Mouse (Mus musculus) MEL (cell line): ENCODE measurements around the gene Sgcd. TPM values are rescaled to one million over a fixed set of nuclear protein-coding genes. Genes with fewer than 3 reads are reported as not detected.

Experiments used
- DNase-seq: peaks from one replicate; pipeline ENCODE4 v3.0.0; 2011; ENCODE audit warnings: low read depth, low spot score
- H3K27ac ChIP-seq: 2 replicates; pipeline ENCODE4 v1.5.1; 2012; ENCODE audit warnings: low read depth, mild to moderate bottlenecking, control low read depth, low read length, moderate library complexity; ENCODE audit not compliant: control insufficient read depth
- H3K27me3 ChIP-seq, 2 experiments: fragments of 150-350 bp in 1 of 2; sonication (generic) in 1 of 2; 2 replicates each; pipeline ENCODE4 v1.6.1; 2012; ENCODE audit warnings: low read length in 2 of 2, mild to moderate bottlenecking in 2 of 2, improper control_type of control experiment in 1 of 2, moderate library complexity in 1 of 2; ENCODE audit not compliant: insufficient read depth in 2 of 2, control insufficient read depth in 1 of 2
- H3K36me3 ChIP-seq, 2 experiments: 2 replicates each; pipeline ENCODE4 v1.6.1; 2012 to 2014; ENCODE audit warnings: low read length in 2 of 2, improper control_type of control experiment in 1 of 2, inconsistent platforms in 1 of 2, mild to moderate bottlenecking in 1 of 2; ENCODE audit not compliant: insufficient read depth in 2 of 2, control insufficient read depth in 1 of 2
- H3K4me1 ChIP-seq, 2 experiments: fragments of 150-350 bp in 1 of 2; sonication (generic) in 1 of 2; 2 replicates each; pipeline ENCODE4 v1.6.1; 2012; ENCODE audit warnings: low read length in 2 of 2, improper control_type of control experiment in 1 of 2, mild to moderate bottlenecking in 1 of 2; ENCODE audit not compliant: insufficient read depth in 2 of 2, control insufficient read depth in 1 of 2
- H3K4me3 ChIP-seq, 2 experiments: fragments of 150-350 bp in 1 of 2; sonication (generic) in 1 of 2; 2 replicates each; pipeline ENCODE4 v1.5.1; 2012; ENCODE audit warnings: low read depth in 2 of 2, low read length in 2 of 2, mild to moderate bottlenecking in 2 of 2, moderate library complexity in 2 of 2, control low read depth in 1 of 2, improper control_type of control experiment in 1 of 2; ENCODE audit not compliant: control insufficient read depth in 1 of 2, insufficient read depth in 1 of 2
- H3K79me2 ChIP-seq: 2 replicates; pipeline ENCODE4 v1.6.1; 2012; ENCODE audit warnings: mild to moderate bottlenecking, low read length, moderate library complexity; ENCODE audit not compliant: control insufficient read depth, poor library complexity, insufficient read depth
- H3K9ac ChIP-seq: 2 replicates; pipeline ENCODE4 v1.6.1; 2012; ENCODE audit warnings: low read depth, mild to moderate bottlenecking, control low read depth, low read length, moderate library complexity; ENCODE audit not compliant: control insufficient read depth, poor library complexity, severe bottlenecking
- H3K9me3 ChIP-seq: fragments of 150-350 bp; sonication (generic); replicated peaks from 2 replicates; pipeline ENCODE4 v1.6.1; 2012; ENCODE audit warnings: mild to moderate bottlenecking, low read length, improper control_type of control experiment, moderate library complexity; ENCODE audit not compliant: insufficient read depth
- CHD1 ChIP-seq: IDR thresholded peaks from 2 replicates; pipeline ENCODE4 v1.6.1; 2012; ENCODE audit warnings: low read depth, mild to moderate bottlenecking, inconsistent platforms, low read length, improper control_type of control experiment
- E2F4 ChIP-seq: IDR thresholded peaks from 2 replicates; pipeline ENCODE4 v1.6.1; 2011; ENCODE audit warnings: low read depth, low read length, improper control_type of control experiment, borderline replicate concordance
- EP300 ChIP-seq, 2 experiments: IDR thresholded peaks; 2 replicates each; pipeline ENCODE4 v1.6.1; 2011; ENCODE audit warnings: improper control_type of control experiment in 2 of 2, low read length in 2 of 2, low read depth in 1 of 2, mild to moderate bottlenecking in 1 of 2
- GABPA ChIP-seq: IDR thresholded peaks from 2 replicates; pipeline ENCODE4 v1.6.1; 2012; ENCODE audit warnings: low read depth, mild to moderate bottlenecking, inconsistent platforms, low read length, improper control_type of control experiment, moderate library complexity
- GATA1 ChIP-seq: IDR thresholded peaks from 2 replicates; pipeline ENCODE4 v1.6.1; 2011; ENCODE audit warnings: low read depth, low read length, improper control_type of control experiment
- JUND ChIP-seq: IDR thresholded peaks from 2 replicates; pipeline ENCODE4 v1.6.1; 2011; ENCODE audit warnings: low read depth, mild to moderate bottlenecking, improper control_type of control experiment, low read length
- MAFK ChIP-seq: IDR thresholded peaks from 2 replicates; pipeline ENCODE4 v1.6.1; 2011; ENCODE audit warnings: low read depth, mild to moderate bottlenecking, low read length, improper control_type of control experiment, borderline replicate concordance
- NELFE ChIP-seq: IDR thresholded peaks from 2 replicates; pipeline ENCODE4 v1.6.1; 2011; ENCODE audit warnings: low read depth, low read length, improper control_type of control experiment
- POLR2AphosphoS2 ChIP-seq: IDR thresholded peaks from 2 replicates; pipeline ENCODE4 v1.6.1; 2011; ENCODE audit warnings: low read length, improper control_type of control experiment
- RAD21 ChIP-seq: IDR thresholded peaks from 2 replicates; pipeline ENCODE4 v1.6.1; 2011; ENCODE audit warnings: mild to moderate bottlenecking, low read depth, low read length, improper control_type of control experiment
- SIN3A ChIP-seq: IDR thresholded peaks from 2 replicates; pipeline ENCODE4 v1.6.1; 2012; ENCODE audit warnings: low read length, improper control_type of control experiment, inconsistent platforms
- SMC3 ChIP-seq: IDR thresholded peaks from 2 replicates; pipeline ENCODE4 v1.6.1; 2011; ENCODE audit warnings: low read depth, low read length, improper control_type of control experiment
- TAL1 ChIP-seq: IDR thresholded peaks from 2 replicates; pipeline ENCODE4 v1.6.1; 2012; ENCODE audit warnings: mild to moderate bottlenecking, inconsistent platforms, low read length, moderate library complexity, mixed read lengths
- UBTF ChIP-seq: IDR thresholded peaks from 2 replicates; pipeline ENCODE4 v1.6.1; 2012; ENCODE audit warnings: low read depth, mild to moderate bottlenecking, inconsistent platforms, low read length, improper control_type of control experiment, moderate library complexity, borderline replicate concordance; ENCODE audit not compliant: insufficient read depth
- USF1 ChIP-seq: IDR thresholded peaks from 2 replicates; pipeline ENCODE4 v1.6.1; 2014; ENCODE audit warnings: low read depth, mild to moderate bottlenecking, inconsistent platforms, low read length, improper control_type of control experiment, moderate library complexity
- USF2 ChIP-seq, 2 experiments: IDR thresholded peaks; 2 replicates each; pipeline ENCODE4 v1.6.1; 2011 to 2012; ENCODE audit warnings: improper control_type of control experiment in 2 of 2, low read length in 2 of 2, borderline replicate concordance in 1 of 2, inconsistent platforms in 1 of 2, low read depth in 1 of 2, mild to moderate bottlenecking in 1 of 2; ENCODE audit not compliant: insufficient read depth in 1 of 2
- ZC3H11A ChIP-seq: IDR thresholded peaks from 2 replicates; pipeline ENCODE4 v1.6.1; 2012; ENCODE audit warnings: low read depth, mild to moderate bottlenecking, inconsistent platforms, low read length, improper control_type of control experiment
- ZKSCAN1 ChIP-seq: IDR thresholded peaks from 2 replicates; pipeline ENCODE4 v1.6.1; 2012; ENCODE audit warnings: low read depth, mild to moderate bottlenecking, inconsistent platforms, low read length, improper control_type of control experiment, moderate library complexity
- ZNF384 ChIP-seq: IDR thresholded peaks from 2 replicates; pipeline ENCODE4 v1.6.1; 2012; ENCODE audit warnings: low read depth, mild to moderate bottlenecking, inconsistent platforms, low read length, improper control_type of control experiment
- polyA plus RNA-seq, 2 experiments: library from polyadenylated mRNA; stranded (reverse) in 1 of 2; unstranded in 1 of 2; fragments of >175 nt in 1 of 2; fragments of >200 nt in 1 of 2; gene quantifications; 2 replicates each; pipeline versions ENCODE4 v1.2.1 to v1.2.4; 2012; ENCODE audit warnings: low replicate concordance in 2 of 2, low read depth in 1 of 2; ENCODE audit not compliant: insufficient read length in 2 of 2, insufficient read depth in 1 of 2, missing spikeins in 1 of 2
- total RNA-seq: library from RNA; depleted of rRNA; stranded (reverse); fragments of 300-350 nt; gene quantifications from 2 replicates; pipeline ENCODE4 v1.2.3, GENCODE M21; 2012

Gene Sgcd
- total and polyA plus RNA-seq, 3 experiments, result not detected

DNA sequence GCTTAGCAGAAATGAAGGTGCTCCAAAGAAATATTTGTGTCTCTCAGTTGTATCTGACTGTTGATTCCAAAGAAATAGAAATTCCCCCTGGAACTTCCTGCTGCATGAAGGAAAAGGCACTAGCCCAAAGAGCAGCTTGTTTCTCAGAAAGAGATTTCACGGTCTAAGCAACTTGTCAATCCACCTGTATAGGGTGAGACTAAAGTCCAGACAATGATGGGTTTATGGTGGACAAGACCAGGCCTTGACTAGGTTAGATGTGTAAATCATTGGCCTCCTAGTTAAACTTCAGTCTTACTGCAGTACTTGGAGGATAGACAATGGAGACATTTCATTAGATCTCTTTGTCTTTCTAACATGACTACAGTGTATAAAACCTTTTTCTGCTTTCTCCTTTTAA lies 420.3 kb downstream of the Sgcd start:
- H3K9ac ChIP-seq, result no peak overlapping the region
- H3K79me2 ChIP-seq, result no peaks in the 10 kb centered on the region
- H3K4me1 ChIP-seq, result no peaks in the 10 kb centered on the region
- no peaks in the 10 kb centered on the region for H3K9me3 ChIP-seq
- no peak for TF ChIP-seq SIN3A
- no peak for TF ChIP-seq EP300 (IDR thresholded peaks at IDR 0.05; ENCODE audit: low read depth in 1 of 2, low read length in 2 of 2)
- no peak for TF ChIP-seq JUND
- TF ChIP-seq ZKSCAN1, result no peak
- TF ChIP-seq TAL1, result no peak
- no peak for TF ChIP-seq E2F4
- TF ChIP-seq GATA1, result no peak
- no peak for TF ChIP-seq NELFE
- TF ChIP-seq POLR2AphosphoS2, result no peak
- no peak for TF ChIP-seq GABPA
- TF ChIP-seq UBTF, result no peak
- H3K36me3 ChIP-seq, result no peaks in the 10 kb centered on the region
- H3K27ac ChIP-seq, result no peak overlapping the region
- H3K4me3 ChIP-seq, result no peak overlapping the region
- H3K27me3 ChIP-seq, result no peaks in the 10 kb centered on the region
- no peak for DNase-seq

DNA sequence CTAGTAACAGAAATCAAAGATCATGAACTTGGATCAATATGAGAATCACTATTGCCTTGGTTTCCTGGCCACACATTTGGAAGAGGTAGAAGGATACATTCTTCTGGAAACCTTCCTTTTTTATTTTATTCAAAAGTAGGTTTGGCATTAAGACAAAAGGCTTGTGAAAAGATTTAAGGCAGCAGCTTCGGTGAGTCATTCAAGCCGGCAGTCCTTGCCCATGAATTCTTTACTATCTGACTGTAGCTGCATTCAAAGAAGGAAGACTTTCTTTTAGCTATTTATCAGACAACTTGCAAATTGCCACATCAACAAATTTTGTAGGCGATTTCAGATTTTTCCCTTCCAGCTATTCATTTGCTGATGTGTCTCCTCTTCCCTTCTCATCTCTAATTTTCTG lies 422.6 kb downstream of the Sgcd start:
- H3K9me3 ChIP-seq, result no peaks in the 10 kb centered on the region
- H3K9ac ChIP-seq, result no peak overlapping the region
- H3K27ac ChIP-seq, result no peak overlapping the region
- H3K27me3 ChIP-seq, result no peaks in the 10 kb centered on the region
- TF ChIP-seq ZC3H11A (no peak), UBTF (no peak), USF1 (no peak), MAFK (no peak), SMC3 (no peak), RAD21 (no peak), ZNF384 (no peak), CHD1 (no peak), USF2 (IDR thresholded peaks at IDR 0.05; ENCODE audit: borderline replicate concordance in 1 of 2, insufficient read depth in 1 of 2, low read depth in 1 of 2, low read length in 2 of 2) (no peak)
- no peaks in the 10 kb centered on the region for H3K36me3 ChIP-seq
- H3K79me2 ChIP-seq, result no peaks in the 10 kb centered on the region
- no peaks in the 10 kb centered on the region for H3K4me1 ChIP-seq
- DNase-seq, result no peak
- H3K4me3 ChIP-seq, result no peak overlapping the region
